Mouse (Mus musculus) monocyte, adult 2 months (primary cell): ENCODE measurements around the gene Gm9507.
"Not testable (repeated sequence)": the region's sequence is repeated elsewhere in the genome, so short reads cannot be mapped to it uniquely, and the experiment has no call there.

Experiments used
- DNase-seq, 2 experiments: peaks; one replicate each; pipeline ENCODE4 v3.0.0; 2022; ENCODE audit warnings: low spot score in 2 of 2, low read depth in 1 of 2

Gm9507 gene

DNA sequence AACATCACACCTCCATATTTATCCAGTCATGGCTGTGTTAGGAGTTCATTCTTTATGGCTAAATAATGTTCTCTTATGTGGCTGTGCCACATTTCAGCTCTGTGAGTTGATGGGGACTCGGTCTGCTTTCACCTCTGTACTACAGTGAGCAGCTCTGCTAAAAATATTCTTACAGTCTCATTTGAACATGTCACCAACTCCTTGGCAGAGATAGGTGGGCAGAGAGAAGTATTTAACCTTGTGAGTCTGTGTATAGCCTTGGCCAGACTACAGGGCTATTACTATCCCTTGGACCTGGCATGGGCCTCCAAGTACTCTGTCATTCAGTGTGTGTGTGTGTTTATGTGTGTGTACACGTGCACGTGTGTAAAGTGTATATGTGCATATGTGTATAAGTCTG, 39.5 kb downstream of the Gm9507 start:
- not testable (repeated sequence) for DNase-seq

DNA sequence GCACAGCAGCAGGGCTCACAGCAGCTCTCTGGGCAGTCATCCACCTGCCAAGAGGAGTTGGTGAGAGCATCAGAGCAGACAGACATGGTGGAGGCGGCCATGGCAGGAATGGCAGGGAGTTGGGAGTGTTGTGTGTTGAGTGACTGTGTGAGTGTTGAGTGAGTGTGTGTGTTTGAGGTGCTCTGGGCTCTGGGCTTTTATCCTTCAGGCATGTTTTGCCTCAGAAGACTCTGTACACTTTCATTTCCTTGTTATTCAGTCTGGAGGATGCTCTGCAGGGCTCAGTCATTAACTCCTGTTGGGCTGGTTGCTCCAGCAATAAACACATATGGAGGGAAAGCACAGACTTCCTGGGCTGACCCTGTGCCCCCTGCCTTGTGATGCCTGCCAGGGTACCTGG, 40.4 kb downstream of the Gm9507 start, which contains the start of gene Gm3238:
Gm3238 (minus strand) TSS at position 101 of the 400 bp plus-strand sequence.
- not testable (repeated sequence) for DNase-seq

DNA sequence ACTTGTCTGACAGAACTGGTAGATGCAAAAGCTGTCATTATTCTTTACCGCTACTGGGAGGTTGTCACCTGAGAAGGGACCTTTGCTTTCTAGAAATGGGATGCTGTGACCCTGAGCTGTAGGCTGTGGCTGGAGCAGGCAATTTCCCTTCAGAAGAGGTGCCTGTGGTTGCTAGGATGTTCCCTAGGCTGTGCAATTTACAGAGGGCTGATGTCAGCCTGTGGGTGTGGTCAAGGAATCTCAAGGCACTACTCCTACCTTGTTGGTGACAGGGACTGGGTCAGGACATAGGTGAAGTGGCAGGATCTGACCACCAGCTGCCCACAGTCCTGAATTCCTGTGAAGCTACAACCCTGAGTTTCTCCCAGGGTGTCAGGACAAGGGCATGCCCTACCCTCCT, 41.9 kb downstream of the Gm9507 start:
- DNase-seq, result no peak
